Mouse (Mus musculus) liver, embryonic 14.5 days (tissue): Measurements from ENCODE around the gene Afdn.

Experiments
- CTCF ChIP-seq: IDR thresholded peaks from 2 replicates; pipeline ENCODE4 v1.5.1; 2016; ENCODE audit warnings: antibody characterized with exemption, low read depth, control low read depth
- EP300 ChIP-seq: IDR thresholded peaks from 2 replicates; pipeline ENCODE4 v1.6.1; 2016; ENCODE audit warnings: antibody characterized with exemption, low read depth

DNA sequence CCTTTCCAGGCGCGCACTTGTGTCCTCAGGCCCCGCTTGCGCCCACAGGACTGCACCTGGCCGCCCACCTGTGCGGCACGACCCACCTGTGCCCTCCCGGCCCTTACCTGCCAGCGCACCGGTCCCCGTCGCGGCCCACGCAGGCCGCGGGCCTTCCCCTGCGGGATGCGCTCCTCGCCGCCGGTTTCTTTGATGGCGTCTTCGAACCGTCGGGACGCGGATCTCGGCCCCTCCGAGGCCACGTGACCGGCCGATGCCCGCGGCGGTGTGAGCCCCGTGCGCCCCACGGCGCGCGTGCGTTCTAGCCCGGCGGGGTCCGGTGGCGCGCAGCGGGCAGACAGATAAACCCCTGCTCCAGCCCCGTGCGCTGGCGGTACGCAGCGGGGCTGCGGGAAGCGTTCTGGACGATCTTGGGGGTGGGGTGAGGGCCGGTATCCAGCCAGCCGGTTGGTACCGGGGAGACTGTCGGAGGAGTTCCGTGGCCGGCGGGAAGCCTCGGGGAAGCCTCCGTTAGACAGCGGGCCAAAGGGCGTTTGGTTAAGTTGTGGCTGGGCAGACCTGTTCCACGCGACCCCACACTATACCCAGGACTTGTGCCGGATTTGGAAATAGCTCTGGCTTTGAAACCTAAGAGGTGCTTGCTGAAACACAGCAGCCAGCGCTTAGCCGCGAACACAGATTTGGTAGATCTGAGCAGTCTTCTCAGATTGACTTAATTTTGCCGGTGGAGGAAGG lies 1.0 kb downstream of the Afdn start, which contains the start of gene Tcte2:
- TF ChIP-seq EP300 = no peak
- no peak for TF ChIP-seq CTCF
